Mouse (Mus musculus): Measurements from ENCODE around the gene Fam171a2. TPM values are rescaled to one million over a fixed set of nuclear protein-coding genes. Genes with fewer than 3 reads are reported as not detected.

The Fam171a2 gene
- polyA plus RNA-seq, 1 experiment from 2014 or later = 8.8 TPM

DNA sequence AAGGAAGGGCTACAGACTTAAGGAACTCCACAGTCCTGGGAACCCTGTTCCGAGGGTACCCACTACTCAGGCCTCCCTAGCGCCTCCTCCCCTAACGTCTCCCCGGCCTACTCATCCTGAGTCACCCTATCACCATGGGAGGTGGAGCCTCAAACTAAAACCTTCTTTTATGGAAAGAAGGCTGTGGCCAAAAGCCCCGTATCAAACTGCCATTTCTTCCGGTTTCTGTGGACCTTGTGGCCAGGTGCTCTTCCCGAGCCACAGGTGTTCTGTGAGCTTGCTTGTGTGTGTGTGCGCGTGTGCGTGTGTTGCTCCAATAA is 11.1 kb downstream of the Fam171a2 start:
- H3K9me3 ChIP-seq (replicated peaks; ENCODE audit: control insufficient read depth, low read length) = no peaks in the 10 kb centered on the region
- DNase-seq (ENCODE audit: low spot score) (no peak), ATAC-seq (replicated peaks; ENCODE audit: insufficient number of reproducible peaks, low FRiP score, low TSS enrichment, low read depth) (no peak)
- no peak overlapping the region for H3K4me2 ChIP-seq (ENCODE audit: low read depth, low read length)
- peaks cover 16% of the 10 kb centered on the region for H3K4me1 ChIP-seq (ENCODE audit: control insufficient read depth, insufficient read depth, low read length)
- no peak overlapping the region for H3K9ac ChIP-seq (replicated peaks; ENCODE audit: low read length)
- no peak overlapping the region for H3K27ac ChIP-seq (replicated peaks; ENCODE audit: low read depth, low read length)
- no peaks in the 10 kb centered on the region; the same call in 1 of the 2 replicates for H3K27me3 ChIP-seq (ENCODE audit: control insufficient read depth, insufficient read depth, low read length)
- 85% methylated on average over 10 of the region's 10 CpGs for WGBS
- H3K36me3 ChIP-seq (replicated peaks; ENCODE audit: control insufficient read depth, insufficient read depth, low read depth, low read length) = peaks cover 10% of the 10 kb centered on the region
- H3K4me3 ChIP-seq (ENCODE audit: low read depth, low read length) = no peak overlapping the region

DNA sequence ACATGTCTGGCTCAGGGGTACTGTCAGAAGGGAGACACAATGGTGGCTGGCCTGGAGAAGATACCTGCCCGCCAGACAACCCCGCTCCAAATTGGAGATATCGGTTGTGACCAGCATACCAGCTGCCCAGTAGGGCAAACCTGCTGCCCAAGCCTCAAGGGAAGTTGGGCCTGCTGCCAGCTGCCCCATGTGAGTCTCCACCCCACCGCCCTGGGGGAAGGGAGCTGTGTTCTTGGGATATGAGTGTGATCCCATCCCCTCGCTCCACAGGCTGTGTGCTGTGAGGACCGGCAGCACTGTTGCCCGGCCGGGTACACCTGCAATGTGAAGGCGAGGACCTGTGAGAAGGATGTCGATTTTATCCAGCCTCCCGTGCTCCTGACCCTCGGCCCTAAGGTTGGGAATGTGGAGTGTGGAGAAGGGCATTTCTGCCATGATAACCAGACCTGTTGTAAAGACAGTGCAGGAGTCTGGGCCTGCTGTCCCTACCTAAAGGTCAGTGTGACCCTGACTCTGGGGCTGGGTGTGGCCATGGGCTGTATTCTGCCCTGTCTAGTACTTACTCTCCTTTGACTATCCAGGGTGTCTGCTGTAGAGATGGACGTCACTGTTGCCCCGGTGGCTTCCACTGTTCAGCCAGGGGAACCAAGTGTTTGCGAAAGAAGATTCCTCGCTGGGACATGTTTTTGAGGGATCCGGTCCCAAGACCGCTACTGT is 11.6 kb downstream of the Fam171a2 start:
- H3K36me3 ChIP-seq (replicated peaks; ENCODE audit: control insufficient read depth, insufficient read depth, low read depth, low read length) = peaks cover 5% of the 10 kb centered on the region

DNA sequence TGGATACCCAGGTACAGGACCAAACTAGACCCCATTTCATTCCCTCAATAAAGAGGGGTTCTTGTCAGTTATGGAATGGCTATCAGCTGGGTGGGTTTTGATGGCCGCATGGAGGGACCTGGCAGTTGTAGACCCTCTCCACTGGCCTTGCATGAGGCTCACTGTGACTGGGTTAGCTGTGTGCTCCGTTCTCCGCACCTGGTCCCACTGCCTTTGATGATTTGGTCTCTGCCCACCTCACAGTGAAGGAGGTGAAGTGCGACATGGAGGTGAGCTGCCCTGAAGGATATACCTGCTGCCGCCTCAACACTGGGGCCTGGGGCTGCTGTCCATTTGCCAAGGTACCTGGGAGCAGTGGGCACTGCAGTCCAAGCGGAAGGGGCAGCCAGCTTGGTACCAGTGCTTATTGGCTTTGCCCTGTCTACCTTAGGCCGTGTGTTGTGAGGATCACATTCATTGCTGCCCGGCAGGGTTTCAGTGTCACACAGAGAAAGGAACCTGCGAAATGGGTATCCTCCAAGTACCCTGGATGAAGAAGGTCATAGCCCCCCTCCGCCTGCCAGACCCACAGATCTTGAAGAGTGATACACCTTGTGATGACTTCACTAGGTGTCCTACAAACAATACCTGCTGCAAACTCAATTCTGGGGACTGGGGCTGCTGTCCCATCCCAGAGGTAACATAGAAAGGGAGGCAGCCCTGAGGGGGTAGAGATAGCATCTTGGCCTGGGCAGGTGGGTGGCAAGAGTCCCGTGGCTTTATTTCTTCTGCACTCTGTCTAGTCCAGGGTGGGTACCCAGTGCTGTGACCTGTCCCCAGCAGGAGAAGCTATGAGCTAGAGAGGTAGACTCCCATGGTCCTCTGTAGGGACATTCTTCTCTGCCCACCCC is 12.4 kb downstream of the Fam171a2 start:
- H3K27me3 ChIP-seq (ENCODE audit: control insufficient read depth, insufficient read depth, low read length) = no peaks in the 10 kb centered on the region; the same call in 1 of the 2 replicates
- no peak overlapping the region for H3K4me3 ChIP-seq (ENCODE audit: low read depth, low read length)
- DNase-seq (ENCODE audit: low spot score) (no peak), ATAC-seq (replicated peaks; ENCODE audit: insufficient number of reproducible peaks, low FRiP score, low TSS enrichment, low read depth) (no peak)
- H3K27ac ChIP-seq (replicated peaks; ENCODE audit: low read depth, low read length) = no peak overlapping the region
- H3K9me3 ChIP-seq (replicated peaks; ENCODE audit: control insufficient read depth, low read length) = no peaks in the 10 kb centered on the region
- no peak overlapping the region for H3K4me2 ChIP-seq (ENCODE audit: low read depth, low read length)
- H3K36me3 ChIP-seq (replicated peaks; ENCODE audit: control insufficient read depth, insufficient read depth, low read depth, low read length) = peaks cover 5% of the 10 kb centered on the region
- no peak overlapping the region for H3K9ac ChIP-seq (replicated peaks; ENCODE audit: low read length)
- 93% methylated on average over 11 of the region's 11 CpGs for WGBS
- peaks cover 16% of the 10 kb centered on the region for H3K4me1 ChIP-seq (ENCODE audit: control insufficient read depth, insufficient read depth, low read length)

More for the DNA sequence above, 11.6 kb downstream of the Fam171a2 start:
- DNase-seq (ENCODE audit: low spot score) = no peak
- Histone ChIP-seq H3K9ac (replicated peaks; ENCODE audit: low read length) (no peak overlapping the region), H3K9me3 (replicated peaks; ENCODE audit: control insufficient read depth, low read length) (no peaks in the 10 kb centered on the region), H3K4me2 (ENCODE audit: low read depth, low read length) (no peak overlapping the region), H3K27me3 (ENCODE audit: control insufficient read depth, insufficient read depth, low read length) (no peaks in the 10 kb centered on the region; the same call in 1 of the 2 replicates), H3K4me3 (ENCODE audit: low read depth, low read length) (no peak overlapping the region), H3K27ac (replicated peaks; ENCODE audit: low read depth, low read length) (no peak overlapping the region), H3K4me1 (ENCODE audit: control insufficient read depth, insufficient read depth, low read length) (peaks cover 16% of the 10 kb centered on the region)
- WGBS = 89% methylated on average over 18 of the region's 18 CpGs
- no peak for ATAC-seq (replicated peaks; ENCODE audit: insufficient number of reproducible peaks, low FRiP score, low TSS enrichment, low read depth)

DNA sequence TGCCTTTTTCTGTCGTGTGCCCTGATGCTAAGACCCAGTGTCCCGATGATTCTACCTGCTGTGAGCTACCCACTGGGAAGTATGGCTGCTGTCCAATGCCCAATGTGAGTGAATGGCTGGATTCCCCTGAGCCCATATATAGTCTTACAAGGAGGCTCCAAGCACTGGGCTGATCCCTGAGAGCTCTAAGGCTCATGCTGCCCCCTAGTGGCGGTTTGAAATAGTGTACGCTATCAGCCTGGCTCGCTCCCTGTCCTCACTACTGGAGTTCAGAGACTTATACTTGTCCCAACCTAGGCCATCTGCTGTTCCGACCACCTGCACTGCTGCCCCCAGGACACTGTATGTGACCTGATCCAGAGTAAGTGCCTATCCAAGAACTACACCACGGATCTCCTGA is 13.1 kb downstream of the Fam171a2 start:
- Histone ChIP-seq H3K27me3 (ENCODE audit: control insufficient read depth, insufficient read depth, low read length) (no peaks in the 10 kb centered on the region; the same call in 1 of the 2 replicates), H3K4me3 (ENCODE audit: low read depth, low read length) (no peak overlapping the region), H3K27ac (replicated peaks; ENCODE audit: low read depth, low read length) (no peak overlapping the region), H3K36me3 (replicated peaks; ENCODE audit: control insufficient read depth, insufficient read depth, low read depth, low read length) (peaks cover 4% of the 10 kb centered on the region), H3K4me1 (ENCODE audit: control insufficient read depth, insufficient read depth, low read length) (peaks cover 16% of the 10 kb centered on the region), H3K4me2 (ENCODE audit: low read depth, low read length) (no peak overlapping the region), H3K9me3 (replicated peaks; ENCODE audit: control insufficient read depth, low read length) (no peaks in the 10 kb centered on the region), H3K9ac (replicated peaks; ENCODE audit: low read length) (no peak overlapping the region)
- ATAC-seq (replicated peaks; ENCODE audit: insufficient number of reproducible peaks, low FRiP score, low TSS enrichment, low read depth) (0 out of 2 replicates have a peak, but pooled peaks have one; percentile 2), DNase-seq (ENCODE audit: low spot score) (peak; percentile 96)
- 9% methylated on average over 7 of the region's 7 CpGs for WGBS

DNA sequence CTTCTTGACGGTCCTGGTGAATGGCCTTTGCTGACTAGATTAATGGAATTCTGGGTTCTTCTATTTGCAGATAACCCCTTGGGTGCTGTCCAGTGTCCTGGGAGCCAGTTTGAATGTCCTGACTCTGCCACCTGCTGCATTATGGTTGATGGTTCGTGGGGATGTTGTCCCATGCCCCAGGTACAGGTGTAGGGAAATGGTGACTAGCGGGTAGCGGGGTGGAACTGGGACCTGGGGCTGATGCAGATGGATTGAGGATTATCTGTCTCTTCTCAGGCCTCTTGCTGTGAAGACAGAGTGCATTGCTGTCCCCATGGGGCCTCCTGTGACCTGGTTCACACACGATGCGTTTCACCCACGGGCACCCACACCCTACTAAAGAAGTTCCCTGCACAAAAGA is 13.6 kb downstream of the Fam171a2 start:
- H3K9me3 ChIP-seq (replicated peaks; ENCODE audit: control insufficient read depth, low read length) = no peaks in the 10 kb centered on the region
- no peaks in the 10 kb centered on the region; the same call in 1 of the 2 replicates for H3K27me3 ChIP-seq (ENCODE audit: control insufficient read depth, insufficient read depth, low read length)
- 90% methylated on average over 7 of the region's 7 CpGs for WGBS
- H3K36me3 ChIP-seq (replicated peaks; ENCODE audit: control insufficient read depth, insufficient read depth, low read depth, low read length) = peaks cover 2% of the 10 kb centered on the region
- no peak for DNase-seq (ENCODE audit: low spot score)
- H3K27ac ChIP-seq (replicated peaks; ENCODE audit: low read depth, low read length) = no peak overlapping the region
- ATAC-seq (replicated peaks; ENCODE audit: insufficient number of reproducible peaks, low FRiP score, low TSS enrichment, low read depth) = no peak
- H3K4me2 ChIP-seq (ENCODE audit: low read depth, low read length) = no peak overlapping the region
- no peak overlapping the region for H3K4me3 ChIP-seq (ENCODE audit: low read depth, low read length)
- peaks cover 16% of the 10 kb centered on the region for H3K4me1 ChIP-seq (ENCODE audit: control insufficient read depth, insufficient read depth, low read length)
- no peak overlapping the region for H3K9ac ChIP-seq (replicated peaks; ENCODE audit: low read length)

- 92% methylated on average over 6 of the region's 6 CpGs for WGBS
- Histone ChIP-seq H3K27ac (replicated peaks; ENCODE audit: low read depth, low read length) (no peak overlapping the region), H3K4me1 (ENCODE audit: control insufficient read depth, insufficient read depth, low read length) (peaks cover 10% of the 10 kb centered on the region), H3K27me3 (ENCODE audit: control insufficient read depth, insufficient read depth, low read length) (no peaks in the 10 kb centered on the region; the same call in 1 of the 2 replicates), H3K4me2 (ENCODE audit: low read depth, low read length) (no peak overlapping the region), H3K36me3 (replicated peaks; ENCODE audit: control insufficient read depth, insufficient read depth, low read depth, low read length) (peaks cover 2% of the 10 kb centered on the region; the same call in 1 of the 2 replicates), H3K9me3 (replicated peaks; ENCODE audit: control insufficient read depth, low read length) (no peaks in the 10 kb centered on the region), H3K4me3 (ENCODE audit: low read depth, low read length) (no peak overlapping the region), H3K9ac (replicated peaks; ENCODE audit: low read length) (no peak overlapping the region; the same call in 1 of the 2 replicates)
- DNase-seq (ENCODE audit: low spot score) (no peak), ATAC-seq (replicated peaks; ENCODE audit: insufficient number of reproducible peaks, low FRiP score, low TSS enrichment, low read depth) (no peak)
These were observed 14.6 kb downstream of the Fam171a2 start for GRCm38 (mm10) chr11:102432896-102433295.

DNA sequence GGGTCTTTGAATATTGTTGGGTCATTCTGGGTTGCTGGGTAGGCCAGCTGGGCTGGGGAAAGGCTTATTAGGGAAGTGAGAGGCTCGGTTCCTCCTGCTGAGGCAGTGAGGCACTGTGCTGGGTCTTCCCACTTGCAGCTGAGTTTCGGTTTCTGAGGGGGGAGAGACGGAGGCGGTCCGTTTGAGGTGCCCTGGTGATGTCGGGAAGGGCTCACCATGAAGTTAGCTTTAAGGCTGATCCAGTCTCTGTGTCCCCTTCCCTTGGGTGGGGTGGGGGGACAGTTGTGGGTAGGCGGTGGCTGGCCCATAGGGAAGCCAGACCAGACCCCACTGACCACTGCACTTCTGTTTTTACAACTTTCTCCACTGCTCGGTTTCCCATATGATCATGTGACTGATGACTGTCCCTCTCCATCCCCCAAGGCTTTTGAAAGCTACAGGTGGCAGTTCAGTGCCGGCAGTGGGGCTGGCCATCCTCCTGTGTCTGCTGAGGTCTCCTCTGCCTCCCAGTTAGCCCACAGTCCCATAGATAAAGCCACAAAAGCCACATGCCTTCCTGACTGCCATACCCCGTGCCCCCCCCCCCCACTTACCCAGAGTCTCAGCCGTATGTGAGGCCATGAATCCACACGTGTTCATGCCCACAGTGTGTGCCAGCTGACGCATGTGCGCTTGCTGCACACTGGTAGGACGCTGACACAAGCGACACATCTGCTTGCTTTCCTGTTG is 15.2 kb downstream of the Fam171a2 start:
- Histone ChIP-seq H3K27me3 (ENCODE audit: control insufficient read depth, insufficient read depth, low read length) (no peaks in the 10 kb centered on the region; the same call in 1 of the 2 replicates), H3K4me2 (ENCODE audit: low read depth, low read length) (no peak overlapping the region), H3K27ac (replicated peaks; ENCODE audit: low read depth, low read length) (no peak overlapping the region), H3K9me3 (replicated peaks; ENCODE audit: control insufficient read depth, low read length) (no peaks in the 10 kb centered on the region), H3K9ac (replicated peaks; ENCODE audit: low read length) (no peak overlapping the region; the same call in 1 of the 2 replicates), H3K36me3 (replicated peaks; ENCODE audit: control insufficient read depth, insufficient read depth, low read depth, low read length) (peaks cover 2% of the 10 kb centered on the region; the same call in 1 of the 2 replicates), H3K4me3 (ENCODE audit: low read depth, low read length) (no peak overlapping the region), H3K4me1 (ENCODE audit: control insufficient read depth, insufficient read depth, low read length) (peaks cover 4% of the 10 kb centered on the region)
- WGBS = 65% methylated on average over 16 of the region's 16 CpGs
- DNase-seq (ENCODE audit: low spot score) (no peak), ATAC-seq (replicated peaks; ENCODE audit: insufficient number of reproducible peaks, low FRiP score, low TSS enrichment, low read depth) (no peak)

Measured in embryonic facial prominence, embryonic 11.5 days (tissue).